Mouse (Mus musculus) cortical plate, adult 2 months (tissue): ENCODE data around the gene Zfp334.

ENCODE experiments used
- CTCF ChIP-seq: fragments of 200-500 bp; IDR thresholded peaks from 2 replicates; pipeline ENCODE4 v1.5.1; 2011; ENCODE audit warnings: mild to moderate bottlenecking, control low read depth, low read length; ENCODE audit not compliant: insufficient read depth; ENCODE audit errors: extremely low read depth
- POLR2A ChIP-seq: fragments of 200-500 bp; IDR thresholded peaks from 2 replicates; pipeline ENCODE4 v1.6.1; 2011; ENCODE audit warnings: mild to moderate bottlenecking, low read length, control low read depth; ENCODE audit not compliant: insufficient read depth; ENCODE audit errors: extremely low read depth

DNA sequence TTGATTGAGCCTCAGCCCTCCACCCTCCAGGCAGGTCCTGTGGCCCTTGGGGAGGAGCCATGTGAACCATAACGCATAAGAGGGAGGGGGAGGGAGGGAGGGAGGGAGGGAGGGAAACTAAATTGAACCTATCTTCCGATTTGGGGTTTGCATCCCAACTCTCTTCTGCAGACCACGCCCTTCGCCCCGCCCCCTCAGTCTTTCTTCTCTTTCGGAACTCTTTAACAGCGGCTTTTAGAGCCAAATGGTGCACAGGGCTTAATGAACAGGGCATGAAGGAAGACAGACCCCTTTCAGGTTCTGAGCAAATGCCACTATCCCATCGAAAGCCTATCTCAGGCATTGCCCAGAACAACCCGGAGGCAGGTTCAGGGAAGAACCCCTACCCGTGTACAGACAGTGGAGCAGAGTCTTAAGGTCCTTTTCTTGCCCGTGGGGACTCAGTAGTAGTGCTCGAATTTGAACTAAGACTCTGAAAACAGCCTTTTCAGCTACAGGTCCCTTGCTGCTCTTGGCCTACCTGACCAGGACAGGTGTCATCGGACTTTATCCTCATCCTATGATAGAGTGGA is 20.1 kb downstream of the Zfp334 start:
- TF ChIP-seq CTCF (no peak), POLR2A (no peak)
